Mouse (Mus musculus) cortical plate, adult 2 months (tissue): ENCODE data around the gene Dync1i1.
A peak's percentile ranks its signal among the peaks of the same experiment; 100 is the strongest.

Experiments
- CTCF ChIP-seq: fragments of 200-500 bp; IDR thresholded peaks from 2 replicates; pipeline ENCODE4 v1.5.1; 2011; ENCODE audit warnings: mild to moderate bottlenecking, control low read depth, low read length; ENCODE audit not compliant: insufficient read depth; ENCODE audit errors: extremely low read depth
- POLR2A ChIP-seq: fragments of 200-500 bp; IDR thresholded peaks from 2 replicates; pipeline ENCODE4 v1.6.1; 2011; ENCODE audit warnings: mild to moderate bottlenecking, low read length, control low read depth; ENCODE audit not compliant: insufficient read depth; ENCODE audit errors: extremely low read depth

DNA sequence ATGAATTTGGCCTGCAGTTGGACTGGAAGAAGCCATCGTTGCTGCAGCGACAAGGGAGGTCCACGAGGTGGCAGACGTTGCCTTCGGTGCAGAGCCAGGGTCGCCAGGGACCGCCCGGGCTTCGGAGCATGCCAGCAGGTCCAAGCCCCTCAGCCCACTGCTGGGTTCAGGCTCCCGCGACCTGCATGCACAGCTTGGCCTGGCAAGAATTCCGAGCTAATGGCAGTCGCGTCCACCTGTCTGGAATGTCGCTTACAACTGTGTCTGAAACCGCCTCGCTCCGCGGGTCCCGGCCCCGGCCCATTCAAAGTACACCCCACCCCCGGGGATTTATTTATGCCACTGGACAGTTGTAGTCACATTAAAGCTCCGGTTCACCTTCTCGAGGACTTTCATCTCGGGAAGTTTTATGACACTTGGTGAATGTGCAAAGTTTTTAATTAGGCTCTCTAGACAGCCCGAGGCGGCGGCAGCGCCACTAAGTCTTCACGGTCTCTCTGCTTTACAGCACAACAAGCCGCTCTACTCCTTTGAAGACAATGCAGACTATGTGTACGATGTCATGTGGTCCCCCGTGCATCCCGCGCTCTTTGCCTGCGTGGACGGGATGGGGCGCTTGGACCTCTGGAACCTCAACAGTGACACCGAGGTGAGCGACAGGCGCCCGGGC, 280.5 kb downstream of the Dync1i1 start:
- TF ChIP-seq POLR2A (no peak), CTCF (peak; percentile 80)
